Mouse (Mus musculus) neural tube, embryonic 11.5 days (tissue): ENCODE data around the gene Cckbr. TPM values are rescaled to one million over a fixed set of nuclear protein-coding genes. Genes with fewer than 3 reads are reported as not detected.
A peak's percentile ranks its signal among the peaks of the same experiment; 100 is the strongest.

Experiments used
- ATAC-seq: fragments of 200-750 bp; cut with Nextera tagmentation; 2 replicates; pipeline ENCODE4 v1.8.0; 2017; ENCODE audit warnings: moderate number of reproducible peaks, mild to moderate bottlenecking, moderate TSS enrichment, moderate library complexity; ENCODE audit not compliant: insufficient read depth, low FRiP score, low TSS enrichment
- DNase-seq: peaks from one replicate; pipeline ENCODE4 v3.0.0-alpha.2; 2015; ENCODE audit warnings: low spot score
- H3K27ac ChIP-seq: fragments of 300-500 bp; sonication (generic); 2 replicates; pipeline ENCODE4 v1.5.1; 2014; ENCODE audit warnings: low read depth, mild to moderate bottlenecking, low read length
- H3K27me3 ChIP-seq: fragments of 300-500 bp; sonication (generic); 2 replicates; pipeline ENCODE4 v1.6.1; 2014; ENCODE audit warnings: mild to moderate bottlenecking, low read length, mixed read lengths; ENCODE audit not compliant: control insufficient read depth, insufficient read depth
- H3K36me3 ChIP-seq: fragments of 300-500 bp; sonication (generic); 2 replicates; pipeline ENCODE4 v1.6.1; 2014; ENCODE audit warnings: mild to moderate bottlenecking, low read length, moderate library complexity, mixed read lengths; ENCODE audit not compliant: control insufficient read depth, insufficient read depth
- H3K4me1 ChIP-seq: fragments of 300-500 bp; sonication (generic); 2 replicates; pipeline ENCODE4 v1.6.1; 2014; ENCODE audit warnings: low read length, mixed read lengths; ENCODE audit not compliant: control insufficient read depth, insufficient read depth
- H3K4me2 ChIP-seq: fragments of 300-500 bp; sonication (generic); 2 replicates; pipeline ENCODE4 v1.6.1; 2014; ENCODE audit warnings: low read depth, mild to moderate bottlenecking, moderate library complexity
- H3K4me3 ChIP-seq: fragments of 300-500 bp; sonication (generic); 2 replicates; pipeline ENCODE4 v1.5.1; 2014; ENCODE audit warnings: low read depth, low read length
- H3K9ac ChIP-seq: fragments of 300-500 bp; sonication (generic); 2 replicates; pipeline ENCODE4 v1.6.1; 2014; ENCODE audit warnings: mild to moderate bottlenecking, low read length
- H3K9me3 ChIP-seq: fragments of 300-500 bp; sonication (generic); 2 replicates; pipeline ENCODE4 v1.6.1; 2016; ENCODE audit warnings: low read length; ENCODE audit not compliant: control insufficient read depth
- WGBS: fragments of 180-500 bp; shearing (Covaris S2); extraction: QIAGEN DNeasy Blood & Tissue Kit; methylation state at CpG from one replicate; pipeline ENCODE4 v1.1.7; 2014; 5-methylcytosine and 5-hydroxymethylcytosine counted together
- polyA plus RNA-seq: library from polyadenylated mRNA; unstranded; fragments of >200 nt; fragmentation: Nextera tagmentation; extraction: Ambion mirVana; gene quantifications from 2 replicates; pipeline ENCODE4 v1.2.1, GENCODE M21; 2014

Gene Cckbr
- not detected in 2 replicates for polyA plus RNA-seq

GRCm38 (mm10) chr7:105425424-105426043 lies at the start of gene Cckbr:
Gene Cckbr (plus strand): TSS chr7:105425731.
- H3K4me2 ChIP-seq: peak within 1 kb of the TSS; percentile 73
- peak within 1 kb of the TSS; percentile 39 for H3K4me3 ChIP-seq
- peak within 1 kb of the TSS; percentile 20; the same call in 1 of the 2 replicates for H3K9ac ChIP-seq
- no peaks in the 10 kb centered on the region for H3K9me3 ChIP-seq
- H3K4me1 ChIP-seq: no peaks in the 10 kb centered on the region
- no peak within 1 kb of the TSS for H3K27ac ChIP-seq
- peak; percentile 35 for DNase-seq
- ATAC-seq: peak; percentile 86
- no peaks in the 10 kb centered on the region for H3K36me3 ChIP-seq
- under 1% methylated on average over 31 of the region's 31 CpGs for WGBS
- peaks cover 24% of the 10 kb centered on the region for H3K27me3 ChIP-seq

DNA sequence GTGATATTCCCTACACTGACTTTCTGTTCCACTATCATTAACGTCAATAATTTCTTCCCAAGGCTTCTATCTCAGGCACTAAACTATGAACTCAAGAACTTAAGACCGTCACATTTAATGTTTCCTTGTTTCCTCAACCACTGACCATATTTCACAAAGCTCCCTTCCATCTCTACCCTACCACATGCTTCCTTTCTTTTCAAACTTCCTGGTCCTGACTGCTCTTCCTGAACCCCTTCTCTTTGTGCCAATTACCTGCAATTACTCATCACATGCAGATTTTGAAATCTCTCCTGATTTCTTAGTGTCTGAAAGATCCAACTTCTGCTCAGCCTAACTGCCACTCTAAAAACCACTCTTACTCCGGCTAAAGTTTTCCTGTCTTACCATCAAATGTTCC lies 45.2 kb upstream of the Cckbr start:
- DNase-seq: no peak
- Histone ChIP-seq H3K4me3 (no peak overlapping the region), H3K9ac (no peak overlapping the region), H3K36me3 (peaks cover 24% of the 10 kb centered on the region), H3K4me2 (no peak overlapping the region), H3K27ac (no peak overlapping the region), H3K4me1 (no peaks in the 10 kb centered on the region), H3K9me3 (no peaks in the 10 kb centered on the region), H3K27me3 (no peaks in the 10 kb centered on the region)
- ATAC-seq: no peak
- 95% methylated on average over 3 of the region's 3 CpGs for WGBS

GRCm38 (mm10) chr7:105387696-105388095 lies 37.8 kb upstream of the Cckbr start:
- no peaks in the 10 kb centered on the region for H3K9me3 ChIP-seq
- H3K27ac ChIP-seq: no peak overlapping the region
- 99% methylated on average over 2 of the region's 2 CpGs for WGBS
- H3K4me1 ChIP-seq: no peaks in the 10 kb centered on the region
- H3K27me3 ChIP-seq: no peaks in the 10 kb centered on the region
- no peak overlapping the region for H3K9ac ChIP-seq
- DNase-seq (no peak), ATAC-seq (no peak)
- H3K4me3 ChIP-seq: no peak overlapping the region
- no peak overlapping the region for H3K4me2 ChIP-seq
- peaks cover 24% of the 10 kb centered on the region for H3K36me3 ChIP-seq

- no peak for DNase-seq
- Histone ChIP-seq H3K4me1 (no peaks in the 10 kb centered on the region), H3K9ac (no peak overlapping the region), H3K9me3 (no peaks in the 10 kb centered on the region), H3K27me3 (no peaks in the 10 kb centered on the region), H3K27ac (no peak overlapping the region), H3K4me2 (no peak overlapping the region), H3K36me3 (peaks cover 14% of the 10 kb centered on the region), H3K4me3 (no peak overlapping the region)
- no peak for ATAC-seq
- 93% methylated on average over 2 of the region's 2 CpGs for WGBS
Measured at GRCm38 (mm10) chr7:105390236-105390635, 35.3 kb upstream of the Cckbr start.

DNA sequence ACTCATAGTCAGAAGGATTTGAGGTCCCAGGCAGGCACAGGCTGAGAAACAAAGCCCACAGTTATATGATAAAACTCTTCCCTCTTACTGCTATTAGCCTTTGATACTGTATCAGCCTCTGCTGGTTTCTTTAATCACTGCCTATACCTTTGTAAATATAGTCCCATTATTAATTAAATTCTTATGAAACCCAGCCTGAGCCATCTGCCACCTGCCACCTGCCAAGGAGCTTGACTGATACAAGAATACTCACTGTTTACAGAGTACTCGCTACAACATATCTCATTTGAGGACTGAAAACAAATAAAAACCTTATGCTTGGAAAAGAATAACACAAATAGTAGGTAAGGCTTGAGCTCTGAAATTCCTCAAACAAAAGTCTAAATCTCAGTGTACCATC lies 30.9 kb upstream of the Cckbr start:
- H3K9me3 ChIP-seq: no peaks in the 10 kb centered on the region
- H3K4me1 ChIP-seq: peaks cover 5% of the 10 kb centered on the region; the same call in 1 of the 2 replicates
- H3K27ac ChIP-seq: no peak overlapping the region
- no peak overlapping the region for H3K4me3 ChIP-seq
- H3K9ac ChIP-seq: no peak overlapping the region
- no peak for DNase-seq
- no peak overlapping the region for H3K4me2 ChIP-seq
- H3K27me3 ChIP-seq: no peaks in the 10 kb centered on the region
- ATAC-seq: no peak
- H3K36me3 ChIP-seq: peaks cover 2% of the 10 kb centered on the region
- 80% methylated on average over 1 of the region's 1 CpGs for WGBS

DNA sequence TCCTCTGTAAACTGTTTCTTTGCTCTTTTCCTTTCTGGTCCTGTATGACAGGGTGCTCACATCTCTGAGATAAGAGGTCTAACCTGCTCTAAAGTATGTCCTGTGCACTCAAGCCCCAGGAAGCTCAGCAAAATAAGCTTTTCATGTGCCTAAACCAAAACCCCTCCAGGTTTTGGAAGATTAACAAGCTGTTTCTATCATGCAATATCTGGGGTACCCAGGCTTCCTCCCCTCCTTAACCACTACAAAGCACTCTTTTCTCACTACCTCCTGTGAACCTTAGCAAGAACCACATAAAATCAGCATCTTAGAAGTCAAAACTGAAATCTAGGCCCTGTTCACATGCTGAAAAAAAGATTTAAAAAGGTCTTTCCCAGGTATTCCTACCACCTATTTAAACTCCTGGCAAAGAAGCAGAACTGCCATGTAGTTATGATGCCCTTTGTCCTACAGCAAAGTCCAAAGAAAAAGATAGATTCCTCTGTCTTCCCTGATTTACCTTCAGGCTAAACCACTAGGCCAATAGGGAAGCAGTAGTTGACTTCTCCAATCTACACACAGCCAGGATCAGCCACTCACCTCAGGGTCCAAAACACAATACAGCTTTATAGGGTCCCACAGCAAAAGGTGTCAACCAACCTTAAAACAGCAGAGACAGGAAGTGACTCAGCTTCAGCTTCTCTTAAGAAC lies 30.3 kb upstream of the Cckbr start:
- Histone ChIP-seq H3K9ac (no peak overlapping the region), H3K4me1 (peaks cover 5% of the 10 kb centered on the region; the same call in 1 of the 2 replicates), H3K36me3 (no peaks in the 10 kb centered on the region), H3K27ac (no peak overlapping the region), H3K27me3 (no peaks in the 10 kb centered on the region), H3K9me3 (no peaks in the 10 kb centered on the region), H3K4me2 (no peak overlapping the region), H3K4me3 (no peak overlapping the region)
- DNase-seq: no peak
- ATAC-seq: no peak

- Histone ChIP-seq H3K9me3 (no peaks in the 10 kb centered on the region), H3K4me1 (peaks cover 5% of the 10 kb centered on the region; the same call in 1 of the 2 replicates), H3K27me3 (no peaks in the 10 kb centered on the region), H3K9ac (no peak overlapping the region), H3K36me3 (no peaks in the 10 kb centered on the region), H3K4me2 (no peak overlapping the region), H3K27ac (no peak overlapping the region), H3K4me3 (no peak overlapping the region)
- ATAC-seq: no peak
- DNase-seq: no peak
Measured at GRCm38 (mm10) chr7:105396126-105396525, 29.4 kb upstream of the Cckbr start.

DNA sequence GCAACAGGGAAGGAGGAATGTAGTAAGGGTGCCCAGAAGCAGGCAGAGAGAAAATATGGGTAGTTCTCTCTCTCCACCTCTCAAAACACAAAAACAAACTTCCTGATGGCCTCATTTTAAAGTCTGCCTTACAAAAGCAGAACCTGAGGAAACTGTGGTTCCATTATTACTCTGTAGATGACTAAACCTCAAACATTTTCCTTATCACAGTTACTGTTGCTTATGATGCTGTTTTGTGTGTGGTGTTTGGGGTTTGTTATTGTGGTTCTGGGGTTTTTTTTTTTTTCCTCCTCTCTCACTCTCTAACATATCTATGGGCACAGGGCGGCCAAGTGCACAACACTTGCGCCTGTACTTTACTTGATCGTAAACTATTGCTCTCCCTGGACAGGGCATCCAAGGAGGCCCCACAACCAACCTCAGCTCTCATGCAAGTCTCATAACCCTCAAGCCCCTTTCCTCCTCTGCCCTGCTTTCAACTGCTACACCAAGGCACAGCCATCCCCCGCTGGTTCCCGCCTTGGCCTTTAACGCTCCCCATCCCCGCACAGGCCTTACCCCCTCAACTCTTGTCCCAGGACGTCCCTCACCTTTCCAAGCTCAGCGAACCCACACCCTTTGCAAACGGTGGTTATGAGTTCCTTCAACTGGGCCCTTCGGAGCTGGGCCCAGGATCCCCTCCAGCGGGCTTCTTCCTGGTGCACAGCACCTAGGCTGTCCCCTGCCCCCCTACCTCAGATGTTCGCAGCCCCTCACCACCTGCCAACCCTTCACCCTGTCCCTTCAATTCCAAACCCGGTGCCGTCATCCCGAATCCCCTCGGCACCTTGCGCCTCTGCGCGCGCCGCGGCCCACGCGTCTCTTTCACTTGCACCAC lies 26.2 kb upstream of the Cckbr start:
- H3K9ac ChIP-seq: peak overlapping the region; percentile 80
- no peak for ATAC-seq
- DNase-seq: no peak
- H3K4me3 ChIP-seq: peak overlapping the region; percentile 86
- H3K4me2 ChIP-seq: peak overlapping the region; percentile 70
- H3K4me1 ChIP-seq: peaks cover 5% of the 10 kb centered on the region; the same call in 1 of the 2 replicates
- peak overlapping the region; percentile 53; the same call in 1 of the 2 replicates for H3K27ac ChIP-seq
- H3K9me3 ChIP-seq: no peaks in the 10 kb centered on the region
- WGBS: under 1% methylated on average over 23 of the region's 25 CpGs
- no peaks in the 10 kb centered on the region for H3K36me3 ChIP-seq
- no peaks in the 10 kb centered on the region for H3K27me3 ChIP-seq
